Mouse (Mus musculus): ENCODE results near the gene Gpr12.
"Not testable (repeated sequence)": the region's sequence is repeated elsewhere in the genome, so short reads cannot be mapped to it uniquely, and the experiment has no call there.

The Gpr12 gene

GRCm38 (mm10) chr5:146586357-146587070 lies 1.5 kb upstream of the Gpr12 start:
- no peak for DNase-seq (ENCODE audit: low spot score in 2 of 2)

GRCm38 (mm10) chr5:146585307-146585651 lies 240 bp upstream of the Gpr12 start:
- no peak for DNase-seq (ENCODE audit: low spot score in 2 of 2)

GRCm38 (mm10) chr5:146584156-146584477 lies 922 bp downstream of the Gpr12 start:
- no peak for DNase-seq (ENCODE audit: low spot score in 2 of 2)

- no peak for DNase-seq (ENCODE audit: low spot score in 2 of 2)
Measured at GRCm38 (mm10) chr5:146576668-146577067, 8.4 kb downstream of the Gpr12 start.

GRCm38 (mm10) chr5:146572735-146573042 lies 12.3 kb downstream of the Gpr12 start:
- not testable (repeated sequence) for DNase-seq (ENCODE audit: low spot score in 2 of 2)

- DNase-seq (ENCODE audit: low spot score in 2 of 2) = peak in 1 of 2 experiments; percentile 34
Measured at GRCm38 (mm10) chr5:146571830-146572734, 13.0 kb downstream of the Gpr12 start.

- not testable (repeated sequence) for DNase-seq (ENCODE audit: low spot score in 2 of 2)
Measured at GRCm38 (mm10) chr5:146570179-146570578, 14.9 kb downstream of the Gpr12 start.

GRCm38 (mm10) chr5:146567054-146567453 lies 18.0 kb downstream of the Gpr12 start:
- no peak for DNase-seq (ENCODE audit: low spot score in 2 of 2)

GRCm38 (mm10) chr5:146564259-146564658 lies 20.8 kb downstream of the Gpr12 start:
- no peak for DNase-seq (ENCODE audit: low spot score in 2 of 2)

GRCm38 (mm10) chr5:146555836-146556235 lies 29.2 kb downstream of the Gpr12 start, which contains the start of gene Gm3415:
Gm3415 (plus strand) TSS chr5:146556136.
- DNase-seq (ENCODE audit: low spot score in 2 of 2) = not testable (repeated sequence)

GRCm38 (mm10) chr5:146537347-146537746 lies 47.7 kb downstream of the Gpr12 start, which contains the start of gene Gm3409:
Gm3409 (plus strand) TSS chr5:146537647.
- not testable (repeated sequence) for DNase-seq (ENCODE audit: low spot score in 2 of 2)
